Mouse (Mus musculus) spleen, postnatal 4 days (tissue): ENCODE data around the gene Sh3bp5.

ENCODE experiments used
- DNase-seq, 2 experiments: peaks; one replicate each; pipeline ENCODE4 v3.0.0; 2022; ENCODE audit warnings: low spot score in 2 of 2

Sh3bp5 gene

GRCm38 (mm10) chr14:31393936-31394630 lies 41.8 kb downstream of the Sh3bp5 start:
- DNase-seq = no peak

GRCm38 (mm10) chr14:31393546-31393890 lies 42.4 kb downstream of the Sh3bp5 start:
- DNase-seq = no peak

- no peak for DNase-seq
Measured at GRCm38 (mm10) chr14:31392873-31393545, 42.9 kb downstream of the Sh3bp5 start.

GRCm38 (mm10) chr14:31392300-31392699 lies 43.6 kb downstream of the Sh3bp5 start:
- DNase-seq = no peak

- no peak for DNase-seq
Measured at GRCm38 (mm10) chr14:31389421-31390147, 46.3 kb downstream of the Sh3bp5 start.

GRCm38 (mm10) chr14:31388086-31388872 lies 47.6 kb downstream of the Sh3bp5 start:
- DNase-seq = no peak

GRCm38 (mm10) chr14:31387301-31387981 lies 48.4 kb downstream of the Sh3bp5 start:
- no peak for DNase-seq

- peak; percentile 68 to 83 for DNase-seq
Measured at GRCm38 (mm10) chr14:31385977-31386697, 49.7 kb downstream of the Sh3bp5 start.

GRCm38 (mm10) chr14:31385406-31385805 lies 50.5 kb downstream of the Sh3bp5 start:
- no peak for DNase-seq

- no peak for DNase-seq
Measured at GRCm38 (mm10) chr14:31384366-31385323, 51.2 kb downstream of the Sh3bp5 start.

GRCm38 (mm10) chr14:31383470-31384050 lies 52.3 kb downstream of the Sh3bp5 start:
- no peak for DNase-seq

- DNase-seq = no peak
Measured at GRCm38 (mm10) chr14:31382276-31382675, 53.6 kb downstream of the Sh3bp5 start.

GRCm38 (mm10) chr14:31376331-31376730 lies 59.5 kb downstream of the Sh3bp5 start:
- no peak for DNase-seq

GRCm38 (mm10) chr14:31374390-31374789 lies 61.5 kb downstream of the Sh3bp5 start:
- no peak for DNase-seq

- DNase-seq = no peak
Measured at GRCm38 (mm10) chr14:31369377-31369776, 66.5 kb downstream of the Sh3bp5 start.

- DNase-seq = no peak
Measured at GRCm38 (mm10) chr14:31367951-31368350, 67.9 kb downstream of the Sh3bp5 start.

- peak; percentile 70 to 87 for DNase-seq
Measured at GRCm38 (mm10) chr14:31365350-31365749, 70.5 kb downstream of the Sh3bp5 start.

- DNase-seq = no peak
Measured at GRCm38 (mm10) chr14:31364589-31364988, 71.3 kb downstream of the Sh3bp5 start.

GRCm38 (mm10) chr14:31362236-31362635 lies 73.6 kb downstream of the Sh3bp5 start:
- DNase-seq = no peak
